Comparison of ENCODE assay signal across 14 mouse cellular contexts in genomic region chr7:126236794-126237192, GRCm38 (mm10). TPM values are rescaled to one million over a fixed set of nuclear protein-coding genes. Genes with fewer than 3 reads are reported as not detected.
DNase-seq lines count a peak whose midpoint lies in the region; ATAC-seq and TF ChIP-seq lines count a peak whose summit lies in the region.
"Had no signal": no experiment of that assay in that cellular context is flagged by ENCODE, and none has a peak within 500 bp of the region (broad histone marks: within the 10 kb centered on the region; RNA-seq: fewer than 3 reads in every experiment).

No protein-coding gene starts in this region.

- TF ChIP-seq EP300 in liver, postnatal 0 days (IDR thresholded peaks at IDR 0.05; ENCODE audit: low read depth), result no peak
- no peak for TF ChIP-seq EP300 in heart, adult 2 months (IDR thresholded peaks at IDR 0.05; ENCODE audit: insufficient read depth, low read depth, low read length)

- no peak for TF ChIP-seq CTCF in liver, postnatal 0 days (IDR thresholded peaks at IDR 0.05; ENCODE audit: low read depth)
- TF ChIP-seq CTCF in cerebellum, adult 2 months (IDR thresholded peaks at IDR 0.05; ENCODE audit: borderline replicate concordance, insufficient read depth, low read depth, low read length), result no peak
- TF ChIP-seq CTCF in heart, adult 2 months (IDR thresholded peaks at IDR 0.05), result no peak

- 49% methylated on average over 5 of the region's 5 CpGs for WGBS in liver, postnatal 0 days (ENCODE audit: insufficient replicate concordance)
- 91% methylated on average over 5 of the region's 5 CpGs for WGBS in cerebellum, adult 2 months
- 74% methylated on average over 5 of the region's 5 CpGs for WGBS in heart, adult 2 months

- H3K4me1 ChIP-seq in liver, postnatal 0 days (ENCODE audit: insufficient read depth), result peaks cover 17% of the 10 kb centered on the region
- no peaks in the 10 kb centered on the region for H3K4me1 ChIP-seq in cerebellum, adult 2 months (ENCODE audit: control insufficient read depth, insufficient read depth, low read length)
- H3K4me1 ChIP-seq in heart, adult 2 months (ENCODE audit: control insufficient read depth, insufficient read depth, low read length), result no peaks in the 10 kb centered on the region
- H3K4me1 ChIP-seq: embryonic facial prominence, embryonic 13.5 days had no signal

- H3K9ac ChIP-seq in liver, postnatal 0 days (replicated peaks), result no peak overlapping the region
- no peak overlapping the region for H3K9ac ChIP-seq in heart, adult 2 months (ENCODE audit: low read depth, low read length)
- H3K9ac ChIP-seq: embryonic facial prominence, embryonic 13.5 days had no signal

- H3K79me2 ChIP-seq in heart, adult 2 months (replicated peaks; ENCODE audit: control insufficient read depth, insufficient read depth, low read length), result no peaks in the 10 kb centered on the region

- intact Hi-C loops in heart, adult 2 months (cut with DNase I), result no loop called here

- ATAC-seq in frontal cortex, adult (ENCODE audit: low TSS enrichment), result peak; percentile 97
- ATAC-seq in granulocyte monocyte progenitor cell, adult 5-6 weeks (replicated peaks; ENCODE audit: poor library complexity, severe bottlenecking), result peak; percentile 84
- no peak for ATAC-seq in liver, postnatal 0 days

- H3K9me3 ChIP-seq in liver, postnatal 0 days (ENCODE audit: low read length), result no peaks in the 10 kb centered on the region
- H3K9me3 ChIP-seq: embryonic facial prominence, embryonic 13.5 days had no signal

- H3K27ac ChIP-seq in liver, postnatal 0 days (ENCODE audit: low read depth), result 0 out of 2 replicates have a peak overlapping the region, but pooled peaks have one; percentile 30
- no peak overlapping the region for H3K27ac ChIP-seq in cerebellum, adult 2 months (ENCODE audit: insufficient read depth, low read length)
- no peak overlapping the region for H3K27ac ChIP-seq in heart, adult 2 months
- H3K27ac ChIP-seq: embryonic facial prominence, embryonic 13.5 days had no signal

- no peaks in the 10 kb centered on the region for H3K27me3 ChIP-seq in liver, postnatal 0 days (ENCODE audit: insufficient read depth, low read length)
- no peaks in the 10 kb centered on the region for H3K27me3 ChIP-seq in cerebellum, adult 2 months (ENCODE audit: control insufficient read depth, insufficient read depth, low read length)
- no peaks in the 10 kb centered on the region for H3K27me3 ChIP-seq in heart, adult 2 months (ENCODE audit: control insufficient read depth, insufficient read depth, low read length)
- H3K27me3 ChIP-seq: embryonic facial prominence, embryonic 13.5 days had no signal

- H3K4me2 ChIP-seq in liver, postnatal 0 days (ENCODE audit: low read depth, low read length), result peak overlapping the region; percentile 7; the same call in 1 of the 2 replicates
- H3K4me2 ChIP-seq: embryonic facial prominence, embryonic 13.5 days had no signal

- H3K4me3 ChIP-seq in liver, postnatal 0 days (ENCODE audit: low read depth, low read length), result no peak overlapping the region
- no peak overlapping the region for H3K4me3 ChIP-seq in cerebellum, adult 2 months (replicated peaks; ENCODE audit: insufficient read depth, low read depth, low read length)
- H3K4me3 ChIP-seq in heart, adult 2 months, result no peak overlapping the region
- H3K4me3 ChIP-seq: embryonic facial prominence, embryonic 13.5 days had no signal

- DNase-seq in frontal cortex, postnatal 14 days (ENCODE audit: low spot score in 2 of 2), result no peak
- peak; percentile 41 for DNase-seq in 416B (ENCODE audit: low read depth)
- no peak for DNase-seq in liver, postnatal 0 days
- DNase-seq in adrenal gland, adult 18-20 months (ENCODE audit: low spot score in 2 of 2), result no peak
- no peak for DNase-seq in cerebellum, adult 2 months
- DNase-seq in heart, adult 2 months, result no peak
- DNase-seq: adrenal gland, postnatal 14 days; cerebellum, adult 11 months; gastrocnemius, postnatal 10 days; kidney, postnatal 25 days; retina, postnatal 1 day had no signal

- no peaks in the 10 kb centered on the region for H3K36me3 ChIP-seq in liver, postnatal 0 days (replicated peaks; ENCODE audit: insufficient read depth, low read length)
- no peaks in the 10 kb centered on the region for H3K36me3 ChIP-seq in heart, adult 2 months (ENCODE audit: control insufficient read depth, insufficient read depth, low read length)
- H3K36me3 ChIP-seq: embryonic facial prominence, embryonic 13.5 days had no signal

- no peak for TF ChIP-seq POLR2A in cerebellum, adult 2 months (IDR thresholded peaks at IDR 0.05; ENCODE audit: borderline replicate concordance, insufficient read depth, low read length)
- TF ChIP-seq POLR2A in heart, adult 2 months (IDR thresholded peaks at IDR 0.05; ENCODE audit: insufficient read depth, low read depth, low read length), result no peak

RNA-seq across cellular contexts. Expression of gene Sbk1, which starts 35.6 kb away (rescaled TPM):
- 1.2 and 1.3 TPM in 2 replicates for total RNA-seq in granulocyte monocyte progenitor cell, adult 5-6 weeks (2014; fragmentation: Nextera tagmentation)
- 0.69 and 1.2 TPM in 2 replicates for total RNA-seq in granulocyte monocyte progenitor cell, adult 5-6 weeks (2017)
- polyA plus RNA-seq in liver, postnatal 0 days (2015; fragmentation: Nextera tagmentation; extraction: Ambion mirVana), result 5.2 and 6.5 TPM in 2 replicates
- 10 to 100 TPM; 46.2 to 99.7 TPM for total RNA-seq in adrenal gland, adult 18-20 months (2021)
- polyA plus RNA-seq in cerebellum, adult 2 months (2012; rRNA removed), result 227 and 282 TPM in 2 replicates
- 10 to 100 TPM; 61.9 to 87.4 TPM for total RNA-seq in heart, adult 2 months (2021)
- 44.5 and 55.4 TPM in 2 replicates for polyA plus RNA-seq in heart, adult 2 months (2012; rRNA removed)

RNA-seq across cellular contexts. Expression of gene Xpo6, which starts 36.5 kb away (rescaled TPM):
- 143 and 157 TPM in 2 replicates for total RNA-seq in granulocyte monocyte progenitor cell, adult 5-6 weeks (2014; fragmentation: Nextera tagmentation)
- total RNA-seq in granulocyte monocyte progenitor cell, adult 5-6 weeks (2017), result 30.7 and 47.1 TPM in 2 replicates
- polyA plus RNA-seq in liver, postnatal 0 days (2015; fragmentation: Nextera tagmentation; extraction: Ambion mirVana), result 12.7 and 15.1 TPM in 2 replicates
- 10 to 100 TPM; 80.9 to 99.4 TPM for total RNA-seq in adrenal gland, adult 18-20 months (2021)
- 154 and 162 TPM in 2 replicates for polyA plus RNA-seq in cerebellum, adult 2 months (2012; rRNA removed)
- 10 to 100 TPM; 16.5 to 16.8 TPM for total RNA-seq in heart, adult 2 months (2021)
- polyA plus RNA-seq in heart, adult 2 months (2012; rRNA removed), result 133 and 148 TPM in 2 replicates

Comparison
In these comparisons a context has a peak if more than half of its experiments do, and no peak if none do; other contexts are left out.
1. RNA of gene Sbk1, which starts 35.6 kb away (total RNA-seq): 46.2 to 99.7 TPM in adrenal gland, adult 18-20 months and 61.9 to 87.4 TPM in heart, adult 2 months; 0.69 to 1.3 TPM in granulocyte monocyte progenitor cell, adult 5-6 weeks; every median in the first group is over 10 times any median in the second.